Comparison of ENCODE assay signal across 19 mouse cellular contexts in the genomic region with DNA sequence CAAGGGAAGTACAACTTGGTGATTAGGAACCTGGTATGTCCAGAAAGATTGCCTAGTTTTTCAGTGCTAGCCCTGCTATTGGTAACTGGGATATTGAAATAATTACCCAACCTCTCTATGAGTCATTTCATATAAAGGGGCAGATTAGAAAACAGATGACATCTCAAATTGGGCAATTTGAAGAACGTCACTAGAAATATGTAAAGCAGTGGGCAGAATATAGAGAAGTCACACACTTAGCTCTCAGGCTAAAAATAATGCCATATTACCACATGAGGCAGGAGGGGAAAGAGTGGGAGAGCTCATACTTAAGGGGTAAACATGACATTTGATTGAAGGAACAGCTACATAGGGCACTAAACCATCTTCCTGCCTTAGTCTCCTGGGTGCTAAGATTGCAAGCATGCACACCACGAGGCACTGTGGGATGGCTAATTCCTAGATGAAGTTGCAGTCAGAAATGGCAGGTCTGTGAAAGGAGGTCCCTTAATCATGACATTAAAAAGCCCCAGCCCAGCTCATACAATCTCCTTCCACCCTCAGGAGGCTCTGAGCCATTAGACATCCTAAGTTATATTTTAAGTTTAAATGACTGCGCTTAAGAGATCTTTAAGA. TPM values are rescaled to one million over a fixed set of nuclear protein-coding genes. Genes with fewer than 3 reads are reported as not detected.
DNase-seq lines count a peak whose midpoint lies in the region; ATAC-seq and TF ChIP-seq lines count a peak whose summit lies in the region.
"Had no signal": no experiment of that assay in that cellular context is flagged by ENCODE, and none has a peak within 500 bp of the region (broad histone marks: within the 10 kb centered on the region; RNA-seq: fewer than 3 reads in every experiment).

No protein-coding gene starts in this region.

- no peaks in the 10 kb centered on the region for H3K36me3 ChIP-seq in lung, postnatal 0 days (ENCODE audit: insufficient read depth, low read length)
- H3K36me3 ChIP-seq in midbrain, embryonic 15.5 days (replicated peaks) = no peaks in the 10 kb centered on the region
- H3K36me3 ChIP-seq: embryonic facial prominence, embryonic 15.5 days; forebrain, embryonic 12.5 days; hindbrain, embryonic 15.5 days; lung, embryonic 15.5 days; midbrain, embryonic 12.5 days had no signal

- no peaks in the 10 kb centered on the region for H3K9me3 ChIP-seq in lung, postnatal 0 days (ENCODE audit: low read length)
- H3K9me3 ChIP-seq in midbrain, embryonic 15.5 days = no peaks in the 10 kb centered on the region
- H3K9me3 ChIP-seq: embryonic facial prominence, embryonic 15.5 days; forebrain, embryonic 12.5 days; hindbrain, embryonic 15.5 days; lung, embryonic 15.5 days; midbrain, embryonic 12.5 days had no signal

- TF ChIP-seq POLR2A in lung, adult 2 months (IDR thresholded peaks at IDR 0.05; ENCODE audit: borderline replicate concordance, extremely low read depth, low read depth, low read length) = no peak

- no peak overlapping the region for H3K9ac ChIP-seq in lung, postnatal 0 days (replicated peaks; ENCODE audit: low read depth)
- no peak overlapping the region for H3K9ac ChIP-seq in midbrain, embryonic 15.5 days
- H3K9ac ChIP-seq: embryonic facial prominence, embryonic 15.5 days; forebrain, embryonic 12.5 days; hindbrain, embryonic 15.5 days; lung, embryonic 15.5 days; midbrain, embryonic 12.5 days had no signal

- WGBS in lung, postnatal 0 days = 69% methylated on average over 3 of the region's 3 CpGs
- WGBS in lung, adult 2 months = 65% methylated on average over 3 of the region's 3 CpGs
- 85% methylated on average over 3 of the region's 3 CpGs for WGBS in midbrain, embryonic 15.5 days

- H3K27me3 ChIP-seq in lung, postnatal 0 days (replicated peaks; ENCODE audit: insufficient read depth, low read length) = no peaks in the 10 kb centered on the region
- H3K27me3 ChIP-seq in midbrain, embryonic 15.5 days (replicated peaks) = no peaks in the 10 kb centered on the region
- H3K27me3 ChIP-seq: embryonic facial prominence, embryonic 15.5 days; forebrain, embryonic 12.5 days; hindbrain, embryonic 15.5 days; lung, embryonic 15.5 days; midbrain, embryonic 12.5 days had no signal

- no peak overlapping the region for H3K27ac ChIP-seq in lung, postnatal 0 days (ENCODE audit: low read length)
- H3K27ac ChIP-seq in midbrain, embryonic 15.5 days = no peak overlapping the region
- H3K27ac ChIP-seq: embryonic facial prominence, embryonic 15.5 days; forebrain, embryonic 12.5 days; hindbrain, embryonic 15.5 days; lung, embryonic 15.5 days; midbrain, embryonic 12.5 days had no signal

- ATAC-seq in lung, postnatal 0 days = no peak; the same call in 1 of the 2 replicates
- peak; percentile 92 for ATAC-seq in common myeloid progenitor, adult 5-6 weeks (replicated peaks; ENCODE audit: low read depth, poor library complexity, severe bottlenecking)
- peak; percentile 94 for ATAC-seq in megakaryocyte progenitor cell, adult 5-6 weeks (replicated peaks; ENCODE audit: poor library complexity)
- no peak for ATAC-seq in midbrain, embryonic 15.5 days (replicated peaks)

- H3K4me3 ChIP-seq in lung, postnatal 0 days (ENCODE audit: low read depth, low read length) = no peak overlapping the region
- no peak overlapping the region for H3K4me3 ChIP-seq in lung, adult 2 months (replicated peaks; ENCODE audit: extremely low read depth, low read depth, low read length)
- no peak overlapping the region for H3K4me3 ChIP-seq in midbrain, embryonic 15.5 days
- H3K4me3 ChIP-seq: embryonic facial prominence, embryonic 15.5 days; forebrain, embryonic 12.5 days; hindbrain, embryonic 15.5 days; lung, embryonic 15.5 days; midbrain, embryonic 12.5 days had no signal

- no peak for TF ChIP-seq EP300 in lung, postnatal 0 days (IDR thresholded peaks at IDR 0.05)

- H3K4me1 ChIP-seq in lung, postnatal 0 days (ENCODE audit: insufficient read depth, low read depth, low read length) = no peaks in the 10 kb centered on the region
- H3K4me1 ChIP-seq in lung, adult 2 months (ENCODE audit: control insufficient read depth, insufficient read depth, low read length) = no peaks in the 10 kb centered on the region
- H3K4me1 ChIP-seq in midbrain, embryonic 15.5 days = no peaks in the 10 kb centered on the region
- H3K4me1 ChIP-seq: embryonic facial prominence, embryonic 15.5 days; forebrain, embryonic 12.5 days; hindbrain, embryonic 15.5 days; lung, embryonic 15.5 days; midbrain, embryonic 12.5 days had no signal

- DNase-seq in lung, postnatal 0 days (ENCODE audit: low spot score) = peak; percentile 49
- DNase-seq in lung, adult 2 months = no peak
- peak; percentile 38 for DNase-seq in CD4-positive helper T cell, adult 2 months (ENCODE audit: low read depth, low spot score)
- no peak for DNase-seq in thymus, adult 18-20 months
- DNase-seq in frontal cortex, postnatal 36 days (ENCODE audit: low spot score in 2 of 2) = no peak
- DNase-seq: adrenal gland, adult 8-10 months; cerebellum, adult 8-10 months; kidney, adult 2 months; thymus, postnatal 14 days had no signal

- no peak for TF ChIP-seq CTCF in lung, postnatal 0 days (IDR thresholded peaks at IDR 0.05)
- no peak for TF ChIP-seq CTCF in lung, adult 2 months (IDR thresholded peaks at IDR 0.05; ENCODE audit: insufficient read depth, low read length)

- no peak overlapping the region for H3K4me2 ChIP-seq in lung, postnatal 0 days (replicated peaks; ENCODE audit: low read depth, low read length)
- no peak overlapping the region for H3K4me2 ChIP-seq in midbrain, embryonic 15.5 days
- H3K4me2 ChIP-seq: embryonic facial prominence, embryonic 15.5 days; forebrain, embryonic 12.5 days; hindbrain, embryonic 15.5 days; lung, embryonic 15.5 days; midbrain, embryonic 12.5 days had no signal

RNA-seq across cellular contexts. Expression of gene Stap1, which starts 7.3 kb away (rescaled TPM):
- 0.36 and 0.50 TPM in 2 replicates for polyA plus RNA-seq in lung, postnatal 0 days (2015; fragmentation: Nextera tagmentation; extraction: Ambion mirVana)
- polyA plus RNA-seq in lung, adult 2 months (2012; rRNA removed) = 0.58 and 1.6 TPM in 2 replicates
- total RNA-seq in common myeloid progenitor, adult 5-6 weeks (2017) = 39.3 and 57.7 TPM in 2 replicates
- total RNA-seq in megakaryocyte progenitor cell, adult 5-6 weeks (2015) = 67.8 and 69.1 TPM in 2 replicates
- total RNA-seq in megakaryocyte progenitor cell, adult 5-6 weeks (2017) = 27.0 and 58.6 TPM in 2 replicates
- polyA plus RNA-seq in midbrain, embryonic 15.5 days (2015; fragmentation: Nextera tagmentation; extraction: Ambion mirVana) = 0.52 and 0.56 TPM in 2 replicates
- total RNA-seq: gastrocnemius, adult 18-20 months; layer of hippocampus, postnatal 25 days had no signal

RNA-seq across cellular contexts. Expression of gene Cenpc1, which starts 13.4 kb away (rescaled TPM):
- 10.1 and 10.9 TPM in 2 replicates for polyA plus RNA-seq in lung, postnatal 0 days (2015; fragmentation: Nextera tagmentation; extraction: Ambion mirVana)
- polyA plus RNA-seq in lung, adult 2 months (2012; rRNA removed) = 3.0 and 4.3 TPM in 2 replicates
- total RNA-seq in common myeloid progenitor, adult 5-6 weeks (2017) = 61.6 and 63.2 TPM in 2 replicates
- total RNA-seq in megakaryocyte progenitor cell, adult 5-6 weeks (2015) = 47.2 and 55.1 TPM in 2 replicates
- total RNA-seq in megakaryocyte progenitor cell, adult 5-6 weeks (2017) = 39.5 and 50.5 TPM in 2 replicates
- 31.3 and 32.6 TPM in 2 replicates for polyA plus RNA-seq in midbrain, embryonic 15.5 days (2015; fragmentation: Nextera tagmentation; extraction: Ambion mirVana)

Comparison
In these comparisons a context has a peak if more than half of its experiments do, and no peak if none do; other contexts are left out.
1. DNase-seq: peak in lung, postnatal 0 days (single experiment) and CD4-positive helper T cell, adult 2 months (single experiment); none in lung, adult 2 months (single experiment), thymus, adult 18-20 months (0 of 2) and frontal cortex, postnatal 36 days (0 of 2).
2. ATAC-seq: peak in common myeloid progenitor, adult 5-6 weeks (single experiment) and megakaryocyte progenitor cell, adult 5-6 weeks (single experiment); none in lung, postnatal 0 days (single experiment) and midbrain, embryonic 15.5 days (single experiment).